Mouse (Mus musculus) hematopoietic stem cell, adult 5-6 weeks (primary cell): ENCODE data around the gene Slc13a4. TPM values are rescaled to one million over a fixed set of nuclear protein-coding genes. Genes with fewer than 3 reads are reported as not detected.

Experiments used
- ATAC-seq, 2 experiments: fragments of 125-278 bp in 1 of 2; replicated peaks in 1 of 2; 2 replicates each; pipeline ENCODE4 v1.8.0; 2016 to 2017; ENCODE audit warnings: inconsistent platforms in 2 of 2, mild to moderate bottlenecking in 2 of 2, moderate number of reproducible peaks in 2 of 2, low read depth in 1 of 2, moderate TSS enrichment in 1 of 2; ENCODE audit not compliant: low FRiP score in 2 of 2, poor library complexity in 2 of 2, severe bottlenecking in 2 of 2, insufficient read depth in 1 of 2, low TSS enrichment in 1 of 2
- total RNA-seq: library from RNA; stranded (forward); fragments of 172-1452, 232-1000 nt; gene quantifications from 2 replicates; pipeline ENCODE4 v1.2.3, GENCODE M21; 2017

Gene Slc13a4
- total RNA-seq, 1 experiment from 2014 or later: not detected

- ATAC-seq: no peak
Observed at GRCm38 (mm10) chr6:35243252-35243651, 64.7 kb downstream of the Slc13a4 start.

GRCm38 (mm10) chr6:35236108-35236785, 71.7 kb downstream of the Slc13a4 start:
- ATAC-seq: no peak

- ATAC-seq: no peak
Observed at GRCm38 (mm10) chr6:35229415-35229814, 78.5 kb downstream of the Slc13a4 start.

GRCm38 (mm10) chr6:35225696-35226095, 82.2 kb downstream of the Slc13a4 start:
- no peak for ATAC-seq

Other genes with a start within 250 kb of the Slc13a4 start
- 31.8 and 38.9 TPM in 2 replicates for gene Cnot4, start 174.4 kb downstream of the Slc13a4 start, total RNA-seq
- 65.5 and 75.0 TPM in 2 replicates for gene Nup205, start 130.7 kb downstream of the Slc13a4 start, total RNA-seq
- not detected in 2 replicates for gene Fam180a, start 18.0 kb upstream of the Slc13a4 start, total RNA-seq
- gene Mtpn, start 231.8 kb upstream of the Slc13a4 start, total RNA-seq: 126 and 134 TPM in 2 replicates